Mouse (Mus musculus) limb, embryonic 13.5 days (tissue): ENCODE results near the gene Sars. TPM values are rescaled to one million over a fixed set of nuclear protein-coding genes. Genes with fewer than 3 reads are reported as not detected.

ENCODE experiments used
- ATAC-seq: fragments of 200-750 bp; cut with Nextera tagmentation; 2 replicates; pipeline ENCODE4 v1.8.0; 2017; ENCODE audit warnings: low read depth, moderate number of reproducible peaks, moderate TSS enrichment; ENCODE audit not compliant: low FRiP score
- H3K27ac ChIP-seq: fragments of 300-500 bp; sonication (generic); 2 replicates; pipeline ENCODE4 v1.5.1; 2015; ENCODE audit warnings: inconsistent platforms, mild to moderate bottlenecking, moderate library complexity
- H3K27me3 ChIP-seq: fragments of 300-500 bp; sonication (generic); 2 replicates; pipeline ENCODE4 v1.6.1; 2015; ENCODE audit warnings: mild to moderate bottlenecking, inconsistent platforms
- H3K36me3 ChIP-seq: fragments of 300-500 bp; sonication (generic); 2 replicates; pipeline ENCODE4 v1.6.1; 2015; ENCODE audit warnings: inconsistent platforms, mild to moderate bottlenecking, moderate library complexity
- H3K4me1 ChIP-seq: fragments of 300-500 bp; sonication (generic); 2 replicates; pipeline ENCODE4 v1.6.1; 2015; ENCODE audit warnings: inconsistent platforms
- H3K4me2 ChIP-seq: fragments of 300-500 bp; sonication (generic); replicated peaks from 2 replicates; pipeline ENCODE4 v1.6.1; 2015; ENCODE audit warnings: inconsistent platforms, mild to moderate bottlenecking, moderate library complexity
- H3K4me3 ChIP-seq: fragments of 300-500 bp; sonication (generic); 2 replicates; pipeline ENCODE4 v1.5.1; 2015; ENCODE audit warnings: moderate library complexity, mild to moderate bottlenecking, inconsistent platforms
- H3K9ac ChIP-seq: fragments of 300-500 bp; sonication (generic); 2 replicates; pipeline ENCODE4 v1.6.1; 2015; ENCODE audit warnings: mild to moderate bottlenecking, inconsistent platforms
- H3K9me3 ChIP-seq: fragments of 300-500 bp; sonication (generic); 2 replicates; pipeline ENCODE4 v1.6.1; 2016; ENCODE audit warnings: inconsistent platforms
- WGBS: fragments of 180-500 bp; shearing (Covaris S2); methylation state at CpG from one replicate; pipeline ENCODE4 v1.1.7; 2015; 5-methylcytosine and 5-hydroxymethylcytosine counted together
- polyA plus RNA-seq: library from polyadenylated mRNA; unstranded; fragments of >200 nt; fragmentation: Nextera tagmentation; extraction: Ambion mirVana; gene quantifications from 2 replicates; pipeline ENCODE4 v1.2.1, GENCODE M21; 2015

The Sars gene
- polyA plus RNA-seq, 1 experiment from 2014 or later, result 114 TPM

DNA sequence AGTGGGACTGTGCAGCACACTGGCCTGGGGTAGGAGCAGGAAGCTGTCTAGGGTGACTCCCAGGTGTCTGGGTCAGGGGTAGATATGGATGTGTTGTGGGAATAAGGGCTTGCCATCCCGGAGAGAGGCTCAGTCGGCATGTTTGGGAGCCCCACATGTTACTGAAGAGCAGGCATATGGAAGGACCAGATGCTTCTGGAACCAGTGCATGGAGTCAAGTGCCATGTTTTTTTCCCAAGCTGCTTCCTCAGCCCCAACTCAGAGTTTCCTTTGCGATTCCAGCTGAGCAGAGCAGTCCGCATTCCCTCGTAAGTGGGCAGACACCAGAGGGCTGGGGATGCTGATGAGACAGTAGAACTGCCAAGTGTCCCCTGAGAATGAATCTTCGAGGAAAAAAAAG lies 22.0 kb downstream of the Sars start:
- Histone ChIP-seq H3K9me3 (no peaks in the 10 kb centered on the region), H3K36me3 (peaks cover 32% of the 10 kb centered on the region), H3K27ac (no peak overlapping the region), H3K4me3 (no peak overlapping the region), H3K27me3 (peaks cover 4% of the 10 kb centered on the region; the same call in 1 of the 2 replicates), H3K4me2 (peak overlapping the region; percentile 55; the same call in 1 of the 2 replicates), H3K9ac (no peak overlapping the region), H3K4me1 (peaks cover 19% of the 10 kb centered on the region)
- ATAC-seq, result no peak
- WGBS, result 45% methylated on average over 6 of the region's 6 CpGs

GRCm38 (mm10) chr3:108415831-108416223 lies 29.2 kb downstream of the Sars start:
- Histone ChIP-seq H3K4me1 (peaks cover 20% of the 10 kb centered on the region), H3K9me3 (peaks cover 22% of the 10 kb centered on the region; the same call in 1 of the 2 replicates), H3K4me3 (peak overlapping the region; percentile 76), H3K27me3 (peaks cover 25% of the 10 kb centered on the region), H3K4me2 (peak overlapping the region; percentile 100), H3K9ac (peak overlapping the region; percentile 77), H3K36me3 (peaks cover 29% of the 10 kb centered on the region), H3K27ac (no peak overlapping the region)
- peak; percentile 84 for ATAC-seq
- under 1% methylated on average over 48 of the region's 48 CpGs for WGBS

DNA sequence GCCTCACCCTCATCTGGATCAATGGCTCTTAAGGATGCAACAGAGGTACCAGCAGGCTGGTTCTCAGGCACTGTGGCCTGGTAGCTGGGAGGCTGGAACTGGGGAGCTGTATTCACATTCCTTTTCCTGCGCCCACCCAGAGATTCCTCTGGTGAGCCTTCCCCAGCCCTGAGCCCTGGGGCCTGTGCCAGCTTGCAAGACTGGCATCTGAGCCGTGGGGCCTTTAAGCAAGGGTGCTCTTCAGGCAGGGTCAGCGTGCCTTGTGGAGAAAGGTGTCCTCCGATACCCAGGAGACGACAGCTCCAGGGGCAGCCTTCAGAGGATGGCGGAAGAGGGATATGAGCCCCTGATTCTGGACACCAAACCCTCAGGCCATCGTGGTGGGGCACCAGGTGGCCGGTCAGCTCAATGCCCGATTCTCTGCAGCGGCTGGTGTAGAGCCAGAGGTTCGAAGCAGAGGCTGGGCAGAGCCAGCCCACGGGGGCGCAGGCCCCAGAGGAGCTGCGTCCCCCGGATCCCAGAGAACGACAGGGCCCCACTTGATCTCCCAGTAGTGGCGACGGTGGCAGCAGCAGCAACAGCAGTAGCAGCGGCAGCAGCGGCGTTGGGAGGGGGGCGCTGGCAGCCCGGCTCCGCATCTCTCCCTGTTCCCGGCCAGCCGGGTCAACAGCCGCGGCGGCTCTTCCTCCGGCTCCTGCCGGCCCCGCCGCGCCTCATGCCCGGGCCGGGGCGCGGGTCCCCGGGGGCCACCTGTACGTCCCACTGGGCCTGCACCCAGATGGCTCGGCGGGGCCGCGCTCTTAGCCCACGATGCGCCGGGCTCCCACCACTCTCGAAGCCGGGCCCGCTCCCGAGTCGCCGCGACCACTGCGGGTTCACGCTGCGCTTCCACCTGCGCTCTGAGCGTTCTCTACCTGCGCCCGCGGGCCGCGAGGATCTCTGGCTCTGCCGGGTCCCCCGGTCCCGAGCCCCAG lies 29.9 kb downstream of the Sars start, which contains the start of gene Celsr2:
Gene Celsr2, minus strand, starts transcription at position 696 of the 974 bp plus-strand sequence.
- peaks cover 20% of the 10 kb centered on the region for H3K4me1 ChIP-seq
- 5% methylated on average over 61 of the region's 67 CpGs for WGBS
- H3K4me3 ChIP-seq, result peak within 1 kb of the TSS; percentile 76
- peaks cover 25% of the 10 kb centered on the region for H3K27me3 ChIP-seq
- peak; percentile 0 for ATAC-seq
- peak within 1 kb of the TSS; percentile 77 for H3K9ac ChIP-seq
- no peak within 1 kb of the TSS for H3K27ac ChIP-seq
- peaks cover 29% of the 10 kb centered on the region for H3K36me3 ChIP-seq
- peaks cover 22% of the 10 kb centered on the region; the same call in 1 of the 2 replicates for H3K9me3 ChIP-seq
- H3K4me2 ChIP-seq, result peak within 1 kb of the TSS; percentile 100

DNA sequence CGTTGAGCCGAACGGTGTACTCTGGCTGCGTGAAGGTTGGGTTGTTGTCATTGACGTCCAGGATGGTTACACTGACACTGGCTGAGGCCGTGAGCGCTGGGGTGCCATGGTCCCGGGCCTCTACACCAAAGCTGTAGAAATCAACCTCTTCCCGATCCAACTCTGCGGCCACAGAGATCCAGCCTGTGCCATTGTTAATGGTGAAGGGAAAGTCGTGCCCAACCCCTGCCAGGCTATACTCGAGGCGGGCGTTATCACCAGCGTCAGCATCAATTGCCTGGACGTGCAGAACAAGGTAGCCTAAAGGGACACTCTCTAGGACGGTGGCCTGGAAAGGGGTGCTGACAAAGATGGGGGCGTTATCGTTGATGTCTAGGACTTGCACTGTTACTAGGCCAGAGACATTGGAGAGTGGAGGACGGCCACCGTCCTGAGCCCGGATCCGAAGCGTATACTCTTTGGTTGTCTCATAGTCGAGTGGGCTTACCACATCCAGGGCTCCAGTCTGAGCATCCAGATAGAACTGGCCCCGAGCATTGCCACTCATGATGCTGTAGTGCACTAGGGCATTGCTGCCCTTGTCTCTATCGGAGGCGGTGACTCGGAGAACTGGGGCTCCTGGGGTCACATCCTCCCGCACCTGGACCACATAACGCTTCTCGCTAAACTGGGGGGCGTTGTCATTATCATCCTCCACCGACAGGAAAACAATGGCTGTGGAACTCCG lies 31.2 kb downstream of the Sars start:
- H3K4me2 ChIP-seq, result no peak overlapping the region
- peaks cover 22% of the 10 kb centered on the region; the same call in 1 of the 2 replicates for H3K9me3 ChIP-seq
- peaks cover 20% of the 10 kb centered on the region for H3K4me1 ChIP-seq
- H3K27me3 ChIP-seq, result peaks cover 25% of the 10 kb centered on the region
- no peak overlapping the region for H3K4me3 ChIP-seq
- H3K36me3 ChIP-seq, result peaks cover 29% of the 10 kb centered on the region
- no peak for ATAC-seq
- WGBS, result 96% methylated on average over 35 of the region's 35 CpGs
- no peak overlapping the region for H3K9ac ChIP-seq
- H3K27ac ChIP-seq, result no peak overlapping the region

- Histone ChIP-seq H3K4me2 (peak overlapping the region; percentile 31; the same call in 1 of the 2 replicates), H3K36me3 (peaks cover 34% of the 10 kb centered on the region), H3K4me1 (peaks cover 20% of the 10 kb centered on the region), H3K27me3 (peaks cover 12% of the 10 kb centered on the region), H3K9me3 (peaks cover 22% of the 10 kb centered on the region; the same call in 1 of the 2 replicates), H3K9ac (0 out of 2 replicates have a peak overlapping the region, but pooled peaks have one; percentile 45), H3K27ac (no peak overlapping the region), H3K4me3 (no peak overlapping the region)
- WGBS, result 78% methylated on average over 8 of the region's 8 CpGs
- ATAC-seq, result no peak
Measured at GRCm38 (mm10) chr3:108411754-108412121, 33.3 kb downstream of the Sars start.

- peak overlapping the region; percentile 31 for H3K4me2 ChIP-seq
- H3K27me3 ChIP-seq, result peaks cover 7% of the 10 kb centered on the region
- peaks cover 40% of the 10 kb centered on the region for H3K36me3 ChIP-seq
- H3K4me1 ChIP-seq, result peaks cover 20% of the 10 kb centered on the region
- WGBS, result 65% methylated on average over 5 of the region's 5 CpGs
- no peak overlapping the region for H3K4me3 ChIP-seq
- peak overlapping the region; percentile 45 for H3K9ac ChIP-seq
- H3K27ac ChIP-seq, result no peak overlapping the region
- H3K9me3 ChIP-seq, result peaks cover 22% of the 10 kb centered on the region; the same call in 1 of the 2 replicates
- ATAC-seq, result no peak
Measured at GRCm38 (mm10) chr3:108411026-108411753, 33.8 kb downstream of the Sars start.

- H3K4me3 ChIP-seq, result no peak overlapping the region
- no peak overlapping the region for H3K27ac ChIP-seq
Measured at GRCm38 (mm10) chr3:108410359-108410714, 34.7 kb downstream of the Sars start.

GRCm38 (mm10) chr3:108409656-108410358 lies 35.2 kb downstream of the Sars start:
- Histone ChIP-seq H3K27me3 (0 out of 2 replicates have a peak, but pooled peaks cover under 1% of the 10 kb centered on the region), H3K36me3 (peaks cover 40% of the 10 kb centered on the region), H3K4me2 (no peak overlapping the region), H3K9ac (0 out of 2 replicates have a peak overlapping the region, but pooled peaks have one; percentile 40), H3K9me3 (peaks cover 22% of the 10 kb centered on the region; the same call in 1 of the 2 replicates), H3K4me3 (no peak overlapping the region), H3K27ac (no peak overlapping the region), H3K4me1 (peaks cover 14% of the 10 kb centered on the region)
- 61% methylated on average over 8 of the region's 8 CpGs for WGBS
- no peak for ATAC-seq

More at GRCm38 (mm10) chr3:108410359-108410714, 34.7 kb downstream of the Sars start:
- Histone ChIP-seq H3K27me3 (0 out of 2 replicates have a peak, but pooled peaks cover 5% of the 10 kb centered on the region), H3K9me3 (peaks cover 22% of the 10 kb centered on the region; the same call in 1 of the 2 replicates), H3K4me1 (peaks cover 20% of the 10 kb centered on the region), H3K4me2 (0 out of 2 replicates have a peak overlapping the region, but pooled peaks have one; percentile 14), H3K9ac (peak overlapping the region; percentile 53; the same call in 1 of the 2 replicates), H3K36me3 (peaks cover 40% of the 10 kb centered on the region)
- WGBS, result 34% methylated on average over 5 of the region's 5 CpGs
- ATAC-seq, result no peak

- peaks cover 12% of the 10 kb centered on the region; the same call in 1 of the 2 replicates for H3K9me3 ChIP-seq
- no peaks in the 10 kb centered on the region for H3K27me3 ChIP-seq
- WGBS, result 89% methylated on average over 8 of the region's 8 CpGs
- peaks cover 35% of the 10 kb centered on the region for H3K36me3 ChIP-seq
- peaks cover 13% of the 10 kb centered on the region for H3K4me1 ChIP-seq
- no peak overlapping the region for H3K27ac ChIP-seq
- ATAC-seq, result no peak
- H3K4me2 ChIP-seq, result no peak overlapping the region
- H3K4me3 ChIP-seq, result no peak overlapping the region
- H3K9ac ChIP-seq, result no peak overlapping the region
Measured at GRCm38 (mm10) chr3:108408517-108409008, 36.4 kb downstream of the Sars start.

DNA sequence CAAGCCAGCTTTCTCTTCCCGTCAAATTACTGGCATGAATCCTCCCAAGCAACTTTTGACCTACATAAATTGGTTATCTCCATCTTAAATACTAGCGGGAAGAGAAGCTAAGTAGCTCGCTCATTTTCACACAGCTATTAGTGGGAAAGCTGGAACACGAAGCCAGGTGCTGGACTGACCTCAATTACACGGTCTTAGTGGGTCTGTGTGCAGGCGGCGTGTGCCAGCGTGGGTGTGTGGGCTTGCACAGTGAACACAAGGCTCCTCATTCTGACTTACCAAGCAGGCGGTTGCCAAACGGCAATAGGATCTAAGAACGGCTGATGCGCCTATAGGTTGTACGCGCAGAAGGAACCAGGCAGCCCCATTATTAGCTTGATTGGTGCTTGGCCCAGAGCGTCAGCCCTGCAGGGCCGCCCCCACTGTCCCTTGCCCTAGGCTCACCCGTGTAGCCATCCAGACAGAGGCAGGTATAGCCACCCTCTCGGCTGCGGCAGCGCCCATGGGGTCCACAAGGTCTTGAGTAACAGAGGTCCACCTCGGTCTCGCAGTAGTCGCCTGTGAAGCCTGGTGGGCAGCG lies 38.6 kb downstream of the Sars start:
- no peaks in the 10 kb centered on the region for H3K27me3 ChIP-seq
- no peak overlapping the region for H3K27ac ChIP-seq
- 89% methylated on average over 24 of the region's 24 CpGs for whole genome bisulfite sequencing
- no peak for ATAC-seq
- H3K4me3 ChIP-seq, result no peak overlapping the region
- no peaks in the 10 kb centered on the region for H3K9me3 ChIP-seq
- H3K36me3 ChIP-seq, result peaks cover 17% of the 10 kb centered on the region
- H3K4me1 ChIP-seq, result peaks cover 12% of the 10 kb centered on the region
- no peak overlapping the region for H3K4me2 ChIP-seq
- no peak overlapping the region for H3K9ac ChIP-seq
